Mouse (Mus musculus) right cerebral cortex, postnatal 4 days (tissue): ENCODE results near the gene Fam241a.

ENCODE experiments used
- DNase-seq: peaks from one replicate; pipeline ENCODE4 v3.0.0-alpha.2; 2022

Gene Fam241a

GRCm38 (mm10) chr3:127895792-127896541, at the start of gene Fam241a:
Gene Fam241a (minus strand): TSS chr3:127896324.
- DNase-seq, result peak; percentile 77

- no peak for DNase-seq
Measured at GRCm38 (mm10) chr3:127932453-127932852, 36.3 kb upstream of the Fam241a start.

- DNase-seq, result no peak
Measured at GRCm38 (mm10) chr3:127930326-127931012, 34.3 kb upstream of the Fam241a start.

- DNase-seq, result no peak
Measured at GRCm38 (mm10) chr3:127929921-127930320, 33.8 kb upstream of the Fam241a start.

- no peak for DNase-seq
Measured at GRCm38 (mm10) chr3:127926635-127927183, 30.6 kb upstream of the Fam241a start.

GRCm38 (mm10) chr3:127924464-127924863, 28.3 kb upstream of the Fam241a start:
- DNase-seq, result no peak

GRCm38 (mm10) chr3:127923183-127923582, 27.1 kb upstream of the Fam241a start:
- DNase-seq, result no peak

GRCm38 (mm10) chr3:127922125-127922524, 26.0 kb upstream of the Fam241a start:
- no peak for DNase-seq

- DNase-seq, result no peak
Measured at GRCm38 (mm10) chr3:127917999-127918661, 22.0 kb upstream of the Fam241a start.

- DNase-seq, result no peak
Measured at GRCm38 (mm10) chr3:127917549-127917948, 21.4 kb upstream of the Fam241a start.

GRCm38 (mm10) chr3:127915656-127916334, 19.7 kb upstream of the Fam241a start:
- DNase-seq, result no peak

GRCm38 (mm10) chr3:127913885-127914709, 18.0 kb upstream of the Fam241a start:
- no peak for DNase-seq

GRCm38 (mm10) chr3:127909941-127910340, 13.8 kb upstream of the Fam241a start:
- DNase-seq, result no peak

GRCm38 (mm10) chr3:127894981-127895779, 944 bp downstream of the Fam241a start:
- DNase-seq, result no peak

- DNase-seq, result no peak
Measured at GRCm38 (mm10) chr3:127893902-127894301, 2.2 kb downstream of the Fam241a start.

- DNase-seq, result no peak
Measured at GRCm38 (mm10) chr3:127891906-127892305, 4.2 kb downstream of the Fam241a start.

GRCm38 (mm10) chr3:127890008-127890407, 6.1 kb downstream of the Fam241a start:
- no peak for DNase-seq

GRCm38 (mm10) chr3:127889570-127889969, 6.6 kb downstream of the Fam241a start:
- no peak for DNase-seq

- DNase-seq, result no peak
Measured at GRCm38 (mm10) chr3:127881684-127882083, 14.4 kb downstream of the Fam241a start.

- no peak for DNase-seq
Measured at GRCm38 (mm10) chr3:127879968-127880367, 16.2 kb downstream of the Fam241a start.

GRCm38 (mm10) chr3:127875509-127875908, 20.6 kb downstream of the Fam241a start:
- DNase-seq, result no peak
